Mouse (Mus musculus) MEL (cell line): ENCODE data around the gene Hdgfl2.
"Not testable (repeated sequence)": the region's sequence is repeated elsewhere in the genome, so short reads cannot be mapped to it uniquely, and the experiment has no call there.

Source experiments
- CTCF ChIP-seq, 3 experiments: IDR thresholded peaks in 2 of 3; conservative IDR thresholded peaks in 1 of 3; 2 replicates each; pipeline ENCODE4 v1.5.1; 2011 to 2012; ENCODE audit warnings: low read length in 3 of 3, low read depth in 2 of 3, mild to moderate bottlenecking in 2 of 3, improper control_type of control experiment in 1 of 3, inconsistent platforms in 1 of 3, mixed read lengths in 1 of 3, moderate library complexity in 1 of 3; ENCODE audit not compliant: control insufficient read depth in 1 of 3, insufficient read depth in 1 of 3, poor library complexity in 1 of 3, severe bottlenecking in 1 of 3
- E2F4 ChIP-seq: IDR thresholded peaks from 2 replicates; pipeline ENCODE4 v1.6.1; 2011; ENCODE audit warnings: low read depth, low read length, improper control_type of control experiment, borderline replicate concordance
- EP300 ChIP-seq, 2 experiments: IDR thresholded peaks; 2 replicates each; pipeline ENCODE4 v1.6.1; 2011; ENCODE audit warnings: improper control_type of control experiment in 2 of 2, low read length in 2 of 2, low read depth in 1 of 2, mild to moderate bottlenecking in 1 of 2
- HCFC1 ChIP-seq: IDR thresholded peaks from 2 replicates; pipeline ENCODE4 v1.6.1; 2012; ENCODE audit warnings: low read depth, mild to moderate bottlenecking, inconsistent platforms, low read length, improper control_type of control experiment, moderate library complexity
- POLR2A ChIP-seq, 2 experiments: IDR thresholded peaks; 2 replicates each; pipeline ENCODE4 v1.6.1; 2011 to 2012; ENCODE audit warnings: low read length in 2 of 2, mild to moderate bottlenecking in 2 of 2, control low read depth in 1 of 2, improper control_type of control experiment in 1 of 2, low read depth in 1 of 2, moderate library complexity in 1 of 2; ENCODE audit not compliant: control insufficient read depth in 1 of 2, insufficient read depth in 1 of 2, poor library complexity in 1 of 2
- RAD21 ChIP-seq: IDR thresholded peaks from 2 replicates; pipeline ENCODE4 v1.6.1; 2011; ENCODE audit warnings: mild to moderate bottlenecking, low read depth, low read length, improper control_type of control experiment
- RCOR1 ChIP-seq: IDR thresholded peaks from 2 replicates; pipeline ENCODE4 v1.6.1; 2012; ENCODE audit warnings: low read depth, mild to moderate bottlenecking, inconsistent platforms, low read length, improper control_type of control experiment
- SIN3A ChIP-seq: IDR thresholded peaks from 2 replicates; pipeline ENCODE4 v1.6.1; 2012; ENCODE audit warnings: low read length, improper control_type of control experiment, inconsistent platforms
- TAL1 ChIP-seq: IDR thresholded peaks from 2 replicates; pipeline ENCODE4 v1.6.1; 2012; ENCODE audit warnings: mild to moderate bottlenecking, inconsistent platforms, low read length, moderate library complexity, mixed read lengths
- ZKSCAN1 ChIP-seq: IDR thresholded peaks from 2 replicates; pipeline ENCODE4 v1.6.1; 2012; ENCODE audit warnings: low read depth, mild to moderate bottlenecking, inconsistent platforms, low read length, improper control_type of control experiment, moderate library complexity

- not testable (repeated sequence) for TF ChIP-seq RAD21; POLR2A (IDR thresholded peaks at IDR 0.05; ENCODE audit: control insufficient read depth in 1 of 2, insufficient read depth in 1 of 2, low read depth in 1 of 2, low read length in 2 of 2, poor library complexity in 1 of 2); CTCF (IDR thresholded peaks at IDR 0.05 in 2 of 3, conservative IDR thresholded peaks at IDR 0.05 in 1 of 3; ENCODE audit: control insufficient read depth in 1 of 3, insufficient read depth in 1 of 3, low read depth in 2 of 3, low read length in 3 of 3, poor library complexity in 1 of 3, severe bottlenecking in 1 of 3); TAL1; E2F4; ZKSCAN1; EP300 (IDR thresholded peaks at IDR 0.05; ENCODE audit: low read depth in 1 of 2, low read length in 2 of 2); RCOR1; HCFC1; SIN3A
These were observed 27.0 kb downstream of the Hdgfl2 start for GRCm38 (mm10) chr17:56106436-56106835.
